Mouse (Mus musculus) ovary, postnatal 36 days (tissue): ENCODE results near the gene Mtnr1a.
"Not testable (repeated sequence)": the region's sequence is repeated elsewhere in the genome, so short reads cannot be mapped to it uniquely, and the experiment has no call there.

Experiments
- DNase-seq: peaks from one replicate; pipeline ENCODE4 v3.0.0; 2022; ENCODE audit warnings: low spot score, mixed read lengths

Mtnr1a gene

DNA sequence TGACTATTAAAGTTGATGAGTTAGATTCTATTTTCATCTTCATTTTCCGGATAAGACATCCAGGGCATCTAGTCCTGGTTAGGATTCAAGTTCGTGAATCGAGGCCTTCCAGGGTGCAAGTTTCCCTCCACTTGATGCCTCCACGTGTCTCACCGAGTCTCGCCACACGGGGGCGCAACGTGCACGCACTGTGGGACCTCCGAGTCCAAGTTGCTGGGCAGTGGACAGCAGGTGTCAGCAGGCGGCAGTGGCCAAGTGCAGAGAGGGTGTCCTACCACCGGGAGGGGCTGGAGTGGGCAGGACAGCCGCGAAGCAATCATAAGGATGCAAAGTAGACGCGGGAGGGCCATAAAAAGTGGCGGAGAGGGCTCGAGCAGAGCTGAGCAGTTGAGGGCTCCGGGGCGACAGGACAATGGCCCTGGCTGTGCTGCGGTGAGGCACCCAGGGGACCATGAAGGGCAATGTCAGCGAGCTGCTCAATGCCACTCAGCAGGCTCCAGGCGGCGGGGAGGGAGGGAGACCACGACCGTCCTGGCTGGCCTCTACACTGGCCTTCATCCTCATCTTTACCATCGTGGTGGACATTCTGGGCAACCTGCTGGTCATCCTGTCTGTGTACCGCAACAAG is at the start of gene Mtnr1a:
Gene Mtnr1a, plus strand, starts transcription at position 379 of the 628 bp plus-strand sequence.
- DNase-seq, result peak; percentile 88

DNA sequence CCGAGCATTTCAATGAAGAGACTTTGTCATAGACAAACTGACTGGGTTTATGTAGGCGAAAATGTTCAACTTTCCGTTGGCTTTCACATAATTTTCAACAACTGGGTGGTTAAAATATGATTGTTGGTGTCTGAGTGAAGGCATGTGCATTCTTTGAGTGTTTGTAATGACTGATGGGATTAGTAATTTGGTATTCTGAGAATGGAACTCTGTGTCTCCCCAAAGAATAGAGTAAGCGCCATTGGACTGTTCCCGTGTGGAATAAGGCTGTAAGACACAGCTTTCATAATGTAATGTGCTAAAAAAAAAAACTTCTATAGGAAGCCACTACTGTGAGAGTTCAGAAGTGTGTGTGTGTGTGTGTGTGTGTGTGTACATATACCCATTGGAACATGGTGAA is 49.7 kb upstream of the Mtnr1a start:
- DNase-seq, result no peak

DNA sequence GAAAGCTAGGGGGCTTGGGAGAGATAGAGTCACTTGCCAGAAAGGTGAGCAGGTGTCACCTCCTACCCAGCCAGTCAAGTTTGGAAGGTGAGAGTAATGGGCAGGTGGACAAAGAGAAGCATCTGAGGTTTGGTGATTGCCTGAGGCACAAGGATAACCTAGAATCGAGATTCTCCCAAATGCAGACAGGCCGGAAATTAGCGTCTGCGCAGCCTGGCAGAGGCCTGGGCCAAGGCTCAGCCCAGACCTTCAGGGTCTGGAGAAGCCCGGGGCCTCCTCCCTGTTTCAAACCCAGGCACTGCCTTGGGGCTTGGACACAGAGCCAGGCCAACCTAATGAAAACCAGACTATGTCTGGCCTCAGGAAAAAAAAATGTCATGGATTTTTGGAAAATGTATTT is 47.8 kb upstream of the Mtnr1a start:
- no peak for DNase-seq

DNA sequence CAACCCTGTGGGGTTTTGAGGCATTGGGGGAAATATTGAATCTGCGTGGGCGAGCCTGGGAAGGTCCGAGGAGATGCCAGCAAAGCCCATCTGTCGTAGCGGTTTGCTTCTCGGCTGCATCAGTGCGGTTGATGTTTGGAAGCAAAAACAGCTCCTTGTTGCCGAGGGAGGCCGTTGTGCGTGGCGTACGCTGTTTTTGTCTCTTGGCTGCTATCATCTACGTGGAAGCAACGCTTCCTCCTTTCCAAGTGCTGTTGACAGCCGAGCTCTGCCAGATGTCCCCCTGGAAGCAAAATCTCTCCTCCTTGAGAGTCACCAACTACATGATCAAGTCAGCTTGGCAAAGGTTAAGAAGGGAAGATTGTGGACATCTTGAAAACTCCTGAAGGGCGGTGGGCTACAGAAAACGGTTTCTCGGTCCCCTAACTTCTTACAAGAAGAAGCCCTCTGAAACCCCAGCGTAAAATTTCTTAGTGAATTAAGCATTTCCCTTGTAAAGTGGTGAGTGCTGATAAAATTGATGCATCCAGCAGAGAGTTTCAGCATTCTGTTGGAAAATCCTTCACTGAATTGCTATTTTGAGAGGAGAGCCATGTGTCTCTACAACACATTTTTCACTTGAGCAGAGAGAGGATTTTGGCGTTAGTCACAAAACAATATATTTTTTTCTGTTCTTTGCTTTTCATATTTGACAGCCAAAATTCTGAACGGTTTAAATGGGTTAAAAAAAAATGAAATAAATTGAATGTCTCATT is 46.8 kb upstream of the Mtnr1a start:
- no peak for DNase-seq

DNA sequence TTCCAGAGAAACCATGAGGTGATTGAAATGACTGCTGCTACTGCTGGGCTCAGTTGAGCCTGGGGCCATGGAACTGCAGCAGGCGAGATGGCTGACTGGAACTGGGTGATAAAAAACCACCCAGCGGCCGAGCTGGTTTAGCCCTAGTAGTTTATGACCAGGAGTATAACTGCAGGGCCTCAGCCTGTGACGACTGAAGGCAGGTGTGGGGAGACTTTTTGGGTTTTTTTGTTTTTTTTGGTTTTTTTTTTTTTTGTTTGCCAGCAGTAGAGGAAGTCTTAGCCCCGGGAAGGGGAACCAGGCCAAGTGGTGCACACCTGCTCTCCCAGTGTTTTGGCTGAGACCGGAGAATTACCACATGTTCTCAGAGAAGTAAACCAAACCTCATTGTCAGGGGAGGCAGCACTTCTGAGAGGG is 40.8 kb upstream of the Mtnr1a start:
- no peak for DNase-seq

DNA sequence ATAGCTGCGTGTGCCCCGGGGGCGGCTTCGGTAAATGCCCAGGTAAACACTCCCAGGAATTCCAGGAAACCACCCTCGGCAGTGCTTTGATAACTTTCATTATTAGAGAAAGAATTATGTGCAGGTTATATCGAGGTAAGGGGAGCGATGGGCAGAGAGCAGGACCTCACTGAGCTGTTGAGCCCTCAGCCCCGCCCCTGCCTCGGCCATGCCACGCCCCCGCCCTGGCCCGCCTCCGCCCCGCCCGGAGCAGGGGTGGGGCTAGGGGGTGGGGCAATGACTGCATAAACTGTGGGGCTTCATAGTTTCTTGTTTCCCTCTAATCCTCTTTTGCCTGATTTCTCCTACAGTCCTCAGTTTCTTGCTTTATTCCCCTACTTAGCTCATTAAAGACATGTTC is 30.6 kb upstream of the Mtnr1a start:
- no peak for DNase-seq

DNA sequence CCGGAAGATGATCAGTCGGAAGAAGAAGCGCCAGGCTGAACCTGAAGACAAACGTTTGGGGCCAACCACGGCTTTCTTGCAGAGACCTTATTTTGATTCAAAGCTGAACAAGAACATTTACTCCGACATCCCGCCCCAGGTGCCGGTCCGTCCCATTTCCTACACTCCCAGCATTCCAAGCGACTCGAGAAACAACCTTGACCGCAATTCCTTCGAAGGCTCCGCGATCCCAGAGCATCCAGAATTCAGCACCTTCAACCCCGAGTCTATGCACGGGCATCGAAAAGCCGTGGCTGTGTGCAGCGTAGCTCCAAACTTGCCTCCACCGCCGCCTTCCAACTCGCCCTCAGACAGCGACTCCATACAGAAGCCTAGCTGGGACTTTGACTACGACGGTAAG is 24.8 kb upstream of the Mtnr1a start:
- DNase-seq, result no peak

DNA sequence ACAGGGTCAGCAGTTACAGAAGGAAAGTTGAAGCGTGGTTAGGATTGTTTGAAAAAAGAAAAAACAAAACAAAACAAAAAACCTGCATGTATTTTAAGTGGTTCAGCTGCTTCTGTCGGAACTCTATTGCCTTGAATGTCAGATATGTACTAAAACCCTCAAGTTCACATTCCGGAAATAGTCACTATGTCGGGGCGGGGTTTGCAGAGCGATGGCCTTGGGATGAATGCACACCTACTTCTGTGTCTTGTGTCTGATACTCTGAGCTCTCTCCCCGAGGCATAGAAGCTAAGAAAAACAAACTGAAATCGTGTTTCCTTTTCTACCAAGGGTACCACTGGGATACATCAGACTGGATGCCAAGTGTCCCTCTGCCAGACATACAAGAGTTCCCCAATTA is 18.5 kb upstream of the Mtnr1a start:
- no peak for DNase-seq

DNA sequence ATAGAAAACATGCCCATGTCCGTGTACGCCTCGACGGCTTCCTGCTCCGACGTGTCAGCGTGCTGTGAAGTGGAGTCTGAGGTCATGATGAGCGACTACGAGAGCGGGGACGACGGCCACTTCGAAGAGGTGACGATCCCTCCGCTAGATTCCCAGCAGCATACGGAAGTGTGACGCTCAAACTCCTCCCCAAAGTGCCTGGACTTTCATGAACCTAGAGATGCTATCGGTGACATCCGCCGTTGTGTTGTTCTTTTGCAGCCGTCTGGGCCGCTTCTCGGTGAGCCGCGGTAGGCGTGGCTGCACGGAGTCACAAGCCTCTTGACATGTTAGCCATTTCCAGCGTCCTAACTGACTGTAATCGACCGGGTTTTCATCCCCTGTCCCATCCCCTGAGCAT is 17.7 kb upstream of the Mtnr1a start:
- no peak for DNase-seq

DNA sequence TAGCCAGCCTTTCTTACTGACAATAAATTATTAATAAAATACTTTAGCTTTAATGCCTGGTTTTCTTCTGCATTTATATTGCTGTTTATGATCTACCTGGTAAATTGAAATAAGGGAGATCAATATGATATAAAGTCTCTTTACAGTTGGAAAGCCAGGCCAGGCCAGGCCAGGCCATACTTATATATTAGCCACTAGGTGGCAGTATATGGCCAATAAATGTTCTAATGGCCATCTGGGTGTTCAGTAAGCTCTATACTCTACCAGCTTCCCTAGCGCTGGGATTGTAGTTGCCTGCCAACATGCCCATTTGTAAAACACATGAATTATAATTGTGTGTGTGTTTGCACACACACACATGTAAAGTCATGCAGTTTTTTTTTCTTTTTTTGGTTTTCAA is 16.7 kb upstream of the Mtnr1a start:
- DNase-seq, result no peak

DNA sequence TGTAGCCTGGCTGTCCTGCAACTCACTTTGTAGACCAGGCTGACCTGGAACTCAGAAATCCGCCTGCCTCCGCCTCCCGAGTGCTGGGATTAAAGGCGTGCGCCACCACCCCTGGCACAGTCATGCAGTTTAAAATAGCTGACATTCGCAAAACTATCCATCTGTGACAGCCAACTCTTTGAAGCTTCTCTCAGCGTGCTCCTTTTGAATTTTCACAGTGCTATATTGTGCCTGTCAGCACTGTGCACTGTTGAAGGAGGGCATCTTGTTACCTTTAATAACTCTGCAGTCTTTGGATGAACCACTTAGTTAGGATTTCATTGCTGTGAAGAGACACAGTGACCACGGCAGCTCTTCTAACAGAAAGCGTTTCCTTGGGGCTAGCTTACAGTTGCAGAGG is 16.3 kb upstream of the Mtnr1a start:
- no peak for DNase-seq

DNA sequence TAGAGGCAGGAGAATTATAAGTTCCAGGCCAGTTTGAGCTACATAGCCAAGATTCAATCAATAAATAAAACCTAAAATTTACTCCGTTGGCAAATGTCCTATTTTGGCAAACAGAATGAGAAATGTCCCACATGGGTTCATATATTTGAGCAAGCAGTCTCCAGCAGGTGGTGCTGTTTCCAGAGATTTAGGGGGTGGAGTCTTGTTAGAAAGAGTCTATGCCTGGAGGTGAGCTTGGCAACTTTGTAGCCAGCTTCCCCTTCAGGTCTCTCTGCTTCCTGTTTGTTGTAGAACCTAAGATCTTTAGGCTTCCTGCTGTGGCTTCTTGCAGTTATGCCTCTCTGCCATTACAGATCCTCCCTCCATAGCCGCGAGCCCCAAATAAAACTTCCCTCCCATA is 13.4 kb upstream of the Mtnr1a start:
- no peak for DNase-seq

DNA sequence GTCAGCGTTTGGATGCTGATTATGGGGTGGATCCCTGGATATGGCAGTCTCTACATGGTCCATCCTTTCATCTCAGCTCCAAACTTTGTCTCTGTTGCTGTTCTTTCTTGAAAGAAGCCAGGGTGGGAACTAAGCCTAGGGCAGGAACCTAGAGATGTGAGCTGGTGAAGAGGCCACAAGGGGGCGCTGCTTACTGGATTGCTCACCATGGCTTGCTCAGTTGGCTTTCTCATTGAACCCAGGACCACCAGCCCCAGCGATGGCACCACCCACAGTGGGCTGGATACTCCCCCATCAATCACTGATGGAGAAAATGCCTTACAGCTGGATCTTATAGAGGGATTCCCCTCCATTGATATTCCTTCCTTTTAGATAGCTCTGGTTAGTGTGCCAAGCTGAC is 12.1 kb upstream of the Mtnr1a start:
- no peak for DNase-seq

DNA sequence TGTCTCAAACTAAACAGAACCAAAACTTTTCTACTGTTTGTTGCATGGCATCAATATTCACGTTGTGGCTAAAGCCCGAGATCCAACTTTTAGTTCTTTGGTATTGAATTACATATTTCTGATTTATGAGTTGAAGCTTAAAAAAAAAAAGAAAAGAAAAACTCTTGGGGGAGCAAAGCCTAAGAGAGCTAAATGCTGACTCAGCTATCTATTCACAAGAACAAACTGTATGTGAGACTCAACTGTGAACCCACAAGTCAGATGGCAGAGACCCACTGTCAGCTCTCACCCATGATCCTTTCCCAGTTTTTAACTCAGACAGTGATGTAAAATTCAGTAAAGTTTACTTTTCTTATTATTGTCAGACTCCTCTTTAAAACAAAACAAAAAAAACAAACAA is 8.9 kb upstream of the Mtnr1a start:
- DNase-seq, result no peak

DNA sequence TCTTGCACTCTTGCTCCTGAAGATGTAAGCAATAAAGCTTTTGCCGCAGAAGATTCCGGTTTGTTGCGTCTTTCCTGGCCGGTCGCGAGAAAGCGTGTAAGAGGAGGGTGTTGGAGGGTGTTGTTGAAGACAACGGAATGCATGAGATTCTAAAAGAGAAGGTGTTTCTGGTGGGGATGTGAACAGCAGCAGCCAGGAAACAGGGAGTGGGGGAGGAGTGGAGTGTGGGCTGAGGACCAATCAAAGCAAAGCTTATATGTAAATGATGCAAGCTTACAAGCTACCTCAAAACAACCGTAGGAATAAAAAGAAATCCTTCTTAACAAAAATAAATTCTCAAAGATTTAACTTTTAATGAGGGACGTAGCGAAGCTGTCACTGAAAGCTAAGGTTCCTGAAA is 6.6 kb upstream of the Mtnr1a start:
- no peak for DNase-seq

DNA sequence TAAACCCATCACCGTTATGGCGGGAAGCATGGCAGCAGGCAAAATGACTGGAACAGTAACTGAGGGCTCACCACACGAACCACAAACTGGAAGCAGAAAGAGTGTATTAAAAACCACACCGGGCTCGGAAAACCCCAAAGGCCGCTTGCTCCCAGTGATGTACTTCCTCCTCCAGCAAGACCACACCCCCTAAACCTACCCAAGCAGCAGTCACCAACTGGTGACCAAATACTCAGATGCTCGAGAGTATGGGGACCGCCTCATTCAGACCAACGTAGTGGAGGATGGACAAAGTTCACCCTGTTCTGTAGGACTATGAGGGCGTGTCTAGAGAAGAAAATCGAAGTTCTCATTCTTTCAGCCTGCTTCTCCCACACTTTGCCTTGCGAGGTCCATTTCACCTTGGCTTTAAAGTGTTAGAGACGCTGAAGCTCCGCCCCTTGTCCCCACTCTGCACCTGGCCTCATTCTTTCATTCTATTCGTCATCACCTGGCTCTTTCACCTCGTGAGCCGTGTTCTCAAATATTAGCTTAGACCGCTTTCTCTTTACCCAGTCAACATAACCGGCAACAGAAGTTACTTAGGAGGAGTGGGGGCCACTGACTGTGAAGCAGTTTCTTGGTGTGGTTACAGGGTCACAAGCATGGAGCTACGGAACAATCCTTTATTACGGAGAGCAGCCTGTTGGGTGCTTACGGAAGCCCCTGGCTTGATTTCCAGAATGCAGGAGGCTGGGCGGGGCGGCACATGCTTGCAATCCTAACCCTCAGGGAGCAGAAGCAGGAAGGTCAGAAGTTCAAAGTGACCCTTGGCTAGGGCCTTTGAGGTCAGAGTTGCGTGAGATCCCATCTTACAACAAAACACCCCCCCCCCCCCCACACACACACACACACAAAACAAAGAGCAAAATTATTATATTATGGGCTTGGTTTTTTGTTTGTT is 5.7 kb upstream of the Mtnr1a start:
- DNase-seq, result no peak

DNA sequence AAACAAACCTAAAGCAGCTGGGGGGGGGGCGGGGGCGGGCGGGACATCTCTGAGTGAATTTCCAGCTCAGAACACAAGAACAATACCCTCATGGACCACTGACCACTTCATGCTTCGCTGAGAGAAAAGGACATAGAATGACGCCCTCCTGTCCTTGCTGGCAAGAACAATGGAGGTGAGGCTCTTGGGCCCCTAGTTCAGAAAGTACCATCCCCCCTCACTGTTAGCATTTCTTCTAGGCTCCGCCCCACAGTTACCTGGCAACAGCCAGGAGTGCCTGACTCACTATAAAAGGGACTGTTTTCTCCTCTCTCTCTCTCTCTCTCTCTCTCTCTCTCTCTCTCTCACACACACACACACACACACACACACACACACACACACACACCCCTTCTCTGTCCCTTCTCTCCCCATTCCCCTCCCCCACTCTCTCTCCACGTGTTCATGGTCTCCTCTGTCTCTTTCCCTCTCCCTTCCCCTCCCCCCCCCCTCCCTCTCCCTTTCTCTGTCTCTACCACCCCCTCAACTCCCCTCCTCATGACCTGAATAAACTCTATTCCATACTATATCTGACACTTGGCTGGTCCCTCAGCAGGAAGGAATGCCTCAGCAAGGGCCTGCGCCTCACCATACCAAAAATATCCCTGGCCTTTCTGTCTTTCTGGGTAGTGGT is 4.6 kb upstream of the Mtnr1a start:
- no peak for DNase-seq

DNA sequence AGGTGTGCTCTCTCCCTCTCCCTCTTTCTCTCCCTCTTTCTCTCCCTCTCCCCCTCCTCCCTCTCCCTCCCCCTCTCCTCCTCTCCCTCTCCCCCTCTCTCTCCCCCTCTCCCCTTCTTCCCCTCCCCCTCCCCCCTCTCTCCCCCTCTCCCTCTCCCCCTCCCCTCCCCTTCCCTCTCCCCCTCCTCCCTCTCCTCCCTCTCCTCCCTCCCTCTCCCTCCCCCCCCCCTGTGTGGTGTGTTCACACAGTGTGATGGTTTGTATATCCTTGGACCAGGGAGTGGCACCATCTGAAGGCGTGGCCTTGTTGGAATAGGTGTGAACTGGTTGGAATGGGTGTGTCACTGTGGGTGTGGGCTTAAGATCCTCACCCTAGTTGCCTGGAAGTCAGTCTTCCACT is 3.5 kb upstream of the Mtnr1a start:
- DNase-seq, result not testable (repeated sequence)

DNA sequence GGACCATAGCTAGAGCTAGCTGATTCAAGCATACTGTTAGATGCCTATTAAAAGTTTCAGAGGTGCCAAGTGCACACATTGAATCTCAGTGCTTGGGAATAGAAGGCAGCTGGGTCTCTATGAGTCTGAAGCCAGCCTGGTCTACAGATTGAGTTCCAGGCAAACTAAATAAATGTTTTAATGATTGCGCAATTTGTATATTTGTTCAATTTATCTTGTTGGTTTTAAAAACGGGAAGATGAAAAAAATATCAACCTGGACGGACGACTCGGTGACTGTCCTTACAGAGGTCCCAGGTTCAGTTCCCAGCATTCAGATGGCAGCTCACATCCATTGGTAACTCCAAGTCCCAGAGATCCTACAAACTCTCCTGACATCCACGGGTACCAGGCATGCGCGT is 2.0 kb downstream of the Mtnr1a start:
- DNase-seq, result no peak

DNA sequence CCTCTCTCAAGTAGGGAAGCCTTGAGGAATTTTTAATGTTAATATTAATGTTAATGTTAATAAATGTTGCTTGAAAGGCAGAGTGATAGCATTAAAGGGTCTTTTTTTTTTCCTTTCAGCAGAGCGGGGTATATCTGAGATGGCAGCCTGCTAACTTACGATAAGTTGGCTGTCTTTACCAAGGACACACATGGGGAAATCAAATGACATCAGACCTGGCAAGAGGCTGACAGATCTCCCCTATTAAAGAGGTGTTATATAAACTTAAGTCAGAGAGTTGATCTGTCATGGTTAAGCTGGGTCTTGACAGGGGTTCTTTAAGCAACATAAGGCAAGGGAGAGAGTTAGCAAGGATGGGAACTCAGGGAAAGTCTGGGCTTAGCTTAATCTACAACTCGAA is 11.9 kb downstream of the Mtnr1a start:
- DNase-seq, result no peak

DNA sequence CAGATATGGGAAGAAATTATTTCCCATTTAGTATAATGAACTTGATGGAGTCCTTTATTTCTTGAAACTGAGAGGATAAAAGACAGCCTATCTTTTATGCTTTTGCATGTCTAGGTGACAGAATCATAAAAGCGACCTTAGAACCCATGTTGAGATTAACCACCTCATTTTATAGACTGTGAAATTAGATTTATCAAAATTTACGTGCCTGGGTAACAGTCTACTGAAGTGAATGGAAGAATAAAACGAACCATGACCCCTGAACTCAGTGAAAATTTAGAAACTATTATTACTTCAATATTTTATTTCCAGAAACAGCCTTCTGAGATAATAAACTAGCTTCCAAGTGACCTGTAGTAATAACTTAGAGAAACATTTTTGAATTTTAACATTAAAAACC is 24.7 kb downstream of the Mtnr1a start:
- DNase-seq, result no peak

DNA sequence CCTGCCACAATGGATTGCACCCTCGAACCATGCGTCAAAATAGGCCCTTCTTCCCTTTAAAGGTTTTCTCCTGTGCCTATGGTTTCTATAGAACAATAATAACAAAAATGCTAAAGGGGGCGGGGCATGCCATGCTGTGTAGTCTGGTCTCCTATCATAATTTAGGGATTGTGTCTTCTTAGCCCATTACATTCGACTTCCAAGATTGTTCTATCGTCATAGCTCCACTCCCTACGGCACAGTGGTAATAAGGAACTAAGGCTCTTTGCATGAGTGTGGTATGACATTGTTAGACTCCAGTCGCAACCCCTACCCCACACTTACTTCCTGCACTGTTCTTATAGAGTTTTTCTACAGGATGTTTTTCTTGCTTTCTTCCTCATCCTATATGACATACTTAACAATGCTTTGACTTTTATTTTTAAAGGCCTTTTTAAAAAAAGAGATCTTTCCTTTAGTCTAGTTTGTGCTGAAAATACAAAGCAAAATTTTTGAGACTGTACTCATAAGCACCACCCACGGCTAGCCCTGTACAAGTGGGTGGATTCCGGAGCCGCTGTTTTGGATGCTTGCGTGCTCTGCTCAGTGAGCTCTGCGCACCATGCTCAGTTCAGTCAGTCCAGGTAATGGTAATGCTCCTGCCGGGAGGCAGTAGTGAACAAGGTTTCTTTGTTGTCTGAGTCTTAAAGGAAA is 40.6 kb downstream of the Mtnr1a start:
- no peak for DNase-seq
